Mouse (Mus musculus): ENCODE data around the gene Ube4b.

Ube4b gene

GRCm38 (mm10) chr4:149302136-149302535 lies 124.4 kb downstream of the Ube4b start:
- no peak for DNase-seq

- no peak for DNase-seq
Measured at GRCm38 (mm10) chr4:149296501-149296900, 130.0 kb downstream of the Ube4b start.

GRCm38 (mm10) chr4:149292984-149293383 lies 133.6 kb downstream of the Ube4b start:
- DNase-seq = no peak

GRCm38 (mm10) chr4:149291061-149291460 lies 135.5 kb downstream of the Ube4b start:
- no peak for DNase-seq

GRCm38 (mm10) chr4:149290157-149290750 lies 136.3 kb downstream of the Ube4b start:
- no peak for DNase-seq

- DNase-seq = no peak
Measured at GRCm38 (mm10) chr4:149286287-149287137, 140.0 kb downstream of the Ube4b start.

- no peak for DNase-seq
Measured at GRCm38 (mm10) chr4:149285691-149286090, 140.9 kb downstream of the Ube4b start.

GRCm38 (mm10) chr4:149283018-149283417 lies 143.5 kb downstream of the Ube4b start:
- DNase-seq = no peak

GRCm38 (mm10) chr4:149282025-149282738 lies 144.4 kb downstream of the Ube4b start:
- DNase-seq = no peak
